Mouse (Mus musculus) myocyte (in vitro differentiated cells): ENCODE results near the gene Efcab5.

ENCODE experiments used
- CEBPB ChIP-seq: IDR thresholded peaks from 2 replicates; pipeline ENCODE4 v1.6.1; 2011; ENCODE audit warnings: mild to moderate bottlenecking, moderate library complexity; ENCODE audit not compliant: poor library complexity, insufficient read depth, severe bottlenecking
- E2F4 ChIP-seq: IDR thresholded peaks from one replicate; pipeline ENCODE4 v1.6.1; 2011; ENCODE audit warnings: mild to moderate bottlenecking, control low read depth, moderate library complexity; ENCODE audit not compliant: insufficient read depth
- MAX ChIP-seq: IDR thresholded peaks from one replicate; pipeline ENCODE4 v1.6.1; 2011; ENCODE audit warnings: low read depth, mild to moderate bottlenecking, control low read depth
- MYOD1 ChIP-seq, 3 experiments: IDR thresholded peaks; one replicate each; pipeline ENCODE4 v1.6.1; 2011; ENCODE audit warnings: control low read depth in 2 of 3, low read depth in 2 of 3, mild to moderate bottlenecking in 2 of 3, moderate library complexity in 1 of 3; ENCODE audit not compliant: insufficient read length in 2 of 3, control insufficient read depth in 1 of 3
- POLR2A ChIP-seq: IDR thresholded peaks from one replicate; pipeline ENCODE4 v1.6.1; 2011; ENCODE audit warnings: low read depth, mild to moderate bottlenecking, control low read depth, moderate library complexity; ENCODE audit not compliant: insufficient read length
- POLR2AphosphoS2 ChIP-seq: IDR thresholded peaks from one replicate; pipeline ENCODE4 v1.6.1; 2011; ENCODE audit warnings: low read depth, control low read depth; ENCODE audit not compliant: insufficient read length
- SRF ChIP-seq: IDR thresholded peaks from one replicate; pipeline ENCODE4 v1.6.1; 2011; ENCODE audit warnings: low read depth; ENCODE audit not compliant: control insufficient read depth, insufficient read length
- TCF12 ChIP-seq: IDR thresholded peaks from one replicate; pipeline ENCODE4 v1.6.1; 2011; ENCODE audit warnings: mild to moderate bottlenecking, control low read depth; ENCODE audit not compliant: poor library complexity, insufficient read depth, severe bottlenecking
- TCF3 ChIP-seq: IDR thresholded peaks from one replicate; pipeline ENCODE4 v1.6.1; 2011; ENCODE audit warnings: low read depth, control low read depth; ENCODE audit not compliant: insufficient read length
- USF1 ChIP-seq: IDR thresholded peaks from one replicate; pipeline ENCODE4 v1.6.1; 2011; ENCODE audit warnings: low read depth, mild to moderate bottlenecking, control low read depth, moderate library complexity

GRCm38 (mm10) chr11:77111141-77111540 is 77.6 kb downstream of the Efcab5 start:
- no peak for TF ChIP-seq MAX
- no peak for TF ChIP-seq E2F4
- no peak for TF ChIP-seq POLR2A
- TF ChIP-seq USF1, result no peak
- TF ChIP-seq MYOD1 (IDR thresholded peaks at IDR 0.05; ENCODE audit: control insufficient read depth in 1 of 3, insufficient read length in 2 of 3, low read depth in 2 of 3), result no peak
- TF ChIP-seq TCF3, result no peak
- no peak for TF ChIP-seq TCF12
- no peak for TF ChIP-seq CEBPB
- no peak for TF ChIP-seq POLR2AphosphoS2
- TF ChIP-seq SRF, result no peak
